Mouse (Mus musculus) cortical plate, adult 2 months (tissue): ENCODE results near the gene Rhbdf2. TPM values are rescaled to one million over a fixed set of nuclear protein-coding genes. Genes with fewer than 3 reads are reported as not detected.

Experiments
- H3K27ac ChIP-seq: fragments of 200-500 bp; 2 replicates; pipeline ENCODE4 v1.5.1; 2012; ENCODE audit warnings: low read length, control low read depth, inconsistent platforms; ENCODE audit not compliant: insufficient read depth
- H3K4me1 ChIP-seq: fragments of 200-500 bp; 2 replicates; pipeline ENCODE4 v1.6.1; 2011; ENCODE audit warnings: low read length; ENCODE audit not compliant: control insufficient read depth, insufficient read depth
- H3K4me3 ChIP-seq: fragments of 200-500 bp; 2 replicates; pipeline ENCODE4 v1.5.1; 2011; ENCODE audit warnings: mild to moderate bottlenecking, low read length, control low read depth; ENCODE audit not compliant: insufficient read depth
- CTCF ChIP-seq: fragments of 200-500 bp; IDR thresholded peaks from 2 replicates; pipeline ENCODE4 v1.5.1; 2011; ENCODE audit warnings: mild to moderate bottlenecking, control low read depth, low read length; ENCODE audit not compliant: insufficient read depth; ENCODE audit errors: extremely low read depth
- POLR2A ChIP-seq: fragments of 200-500 bp; IDR thresholded peaks from 2 replicates; pipeline ENCODE4 v1.6.1; 2011; ENCODE audit warnings: mild to moderate bottlenecking, low read length, control low read depth; ENCODE audit not compliant: insufficient read depth; ENCODE audit errors: extremely low read depth
- polyA plus RNA-seq: library from polyadenylated mRNA; depleted of rRNA; stranded (reverse); fragments of >200 nt; gene quantifications from 2 replicates; pipeline ENCODE4 v1.2.3, GENCODE M21; 2012

Rhbdf2 gene
- polyA plus RNA-seq, 1 experiment: 2.1 TPM

- Histone ChIP-seq H3K4me3 (no peak overlapping the region), H3K27ac (no peak overlapping the region), H3K4me1 (no peaks in the 10 kb centered on the region)
- TF ChIP-seq CTCF: no peak
- TF ChIP-seq POLR2A: no peak
Measured at GRCm38 (mm10) chr11:116593345-116593744, 33.5 kb downstream of the Rhbdf2 start.

DNA sequence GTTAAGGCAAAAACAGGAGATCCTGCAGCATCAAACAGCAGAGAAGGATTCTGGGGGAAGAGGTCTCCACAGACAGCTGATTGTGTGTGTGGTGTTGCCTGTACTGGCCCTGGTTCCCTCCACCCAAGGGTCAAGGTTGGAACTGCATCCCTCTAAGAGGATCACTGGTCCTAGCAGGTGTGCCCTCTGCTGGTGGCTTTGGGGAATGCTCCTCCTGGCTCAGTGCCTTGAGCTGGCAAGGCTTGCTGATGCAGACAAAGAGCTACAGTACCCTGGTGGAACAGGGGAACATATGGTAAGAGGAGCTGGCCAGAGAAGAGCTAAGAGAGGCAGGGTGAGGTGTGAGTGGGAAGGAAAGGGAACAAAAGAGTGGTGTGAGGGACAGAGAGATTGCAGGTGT is 34.4 kb downstream of the Rhbdf2 start:
- no peak overlapping the region for H3K27ac ChIP-seq
- no peak overlapping the region for H3K4me3 ChIP-seq
- peak; percentile 98 for TF ChIP-seq CTCF
- no peak for TF ChIP-seq POLR2A
- no peaks in the 10 kb centered on the region for H3K4me1 ChIP-seq

GRCm38 (mm10) chr11:116591621-116592020 is 35.2 kb downstream of the Rhbdf2 start:
- Histone ChIP-seq H3K4me1 (no peaks in the 10 kb centered on the region), H3K4me3 (no peak overlapping the region), H3K27ac (no peak overlapping the region)
- no peak for TF ChIP-seq POLR2A
- TF ChIP-seq CTCF: no peak

GRCm38 (mm10) chr11:116589574-116589973 is 37.2 kb downstream of the Rhbdf2 start:
- Histone ChIP-seq H3K4me3 (no peak overlapping the region), H3K4me1 (no peaks in the 10 kb centered on the region), H3K27ac (no peak overlapping the region)
- no peak for TF ChIP-seq POLR2A
- no peak for TF ChIP-seq CTCF

GRCm38 (mm10) chr11:116589020-116589531 is 37.7 kb downstream of the Rhbdf2 start:
- Histone ChIP-seq H3K27ac (no peak overlapping the region), H3K4me1 (no peaks in the 10 kb centered on the region), H3K4me3 (no peak overlapping the region)
- no peak for TF ChIP-seq POLR2A
- TF ChIP-seq CTCF: no peak

- Histone ChIP-seq H3K4me1 (no peaks in the 10 kb centered on the region), H3K27ac (no peak overlapping the region), H3K4me3 (no peak overlapping the region)
- TF ChIP-seq CTCF (peak; percentile 78), POLR2A (no peak)
Measured at GRCm38 (mm10) chr11:116586801-116587631, 39.8 kb downstream of the Rhbdf2 start.

DNA sequence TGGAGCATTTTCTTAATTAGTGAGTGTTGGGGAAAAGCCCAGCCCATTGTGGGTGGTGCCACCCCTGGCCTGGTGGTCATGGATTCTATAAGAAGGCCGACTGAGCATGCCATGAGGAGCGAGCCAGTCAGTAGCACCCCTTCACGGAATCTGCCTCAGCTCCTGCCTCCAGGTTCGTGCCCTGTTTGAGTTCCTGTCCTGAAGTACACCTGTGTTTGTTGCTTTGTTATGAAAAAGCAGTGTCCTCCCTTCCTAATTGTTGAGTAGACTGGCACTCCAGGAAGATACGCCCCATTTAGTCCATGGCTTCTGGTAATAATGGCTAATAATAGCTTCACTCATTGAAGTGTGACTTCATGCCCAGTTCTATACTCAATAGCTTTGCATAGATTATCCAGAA is 40.5 kb downstream of the Rhbdf2 start, which contains the start of gene Aanat:
TSS of gene Aanat (plus strand) at position 123 of the 400 bp plus-strand sequence.
- H3K27ac ChIP-seq: no peak within 1 kb of the TSS
- H3K4me1 ChIP-seq: no peaks in the 10 kb centered on the region
- H3K4me3 ChIP-seq: no peak within 1 kb of the TSS
- TF ChIP-seq CTCF (no peak), POLR2A (no peak)

- Histone ChIP-seq H3K4me3 (no peak overlapping the region), H3K4me1 (no peaks in the 10 kb centered on the region), H3K27ac (no peak overlapping the region)
- no peak for TF ChIP-seq CTCF
- TF ChIP-seq POLR2A: no peak
Measured at GRCm38 (mm10) chr11:116585682-116586081, 41.1 kb downstream of the Rhbdf2 start.

GRCm38 (mm10) chr11:116581376-116581814 is 45.4 kb downstream of the Rhbdf2 start, which contains the start of gene Ube2o:
Ube2o (minus strand) TSS chr11:116581447.
- TF ChIP-seq POLR2A: peak; percentile 61
- TF ChIP-seq CTCF: 0 out of 2 replicates have a peak, but pooled peaks have one; percentile 28

GRCm38 (mm10) chr11:116580711-116581375 is 46.0 kb downstream of the Rhbdf2 start:
- H3K4me3 ChIP-seq: peak overlapping the region; percentile 73
- peaks cover 11% of the 10 kb centered on the region for H3K4me1 ChIP-seq
- H3K27ac ChIP-seq: peak overlapping the region; percentile 88
- no peak for TF ChIP-seq POLR2A
- no peak for TF ChIP-seq CTCF

More at GRCm38 (mm10) chr11:116581376-116581814, 45.4 kb downstream of the Rhbdf2 start, which contains the start of gene Ube2o:
- H3K27ac ChIP-seq: peak within 1 kb of the TSS; percentile 88
- H3K4me1 ChIP-seq: peaks cover 6% of the 10 kb centered on the region
- H3K4me3 ChIP-seq: peak within 1 kb of the TSS; percentile 73
